Mouse (Mus musculus) ovary, adult 18-20 months (tissue): ENCODE measurements around the gene Pck2.

Experiments
- DNase-seq: peaks from one replicate; pipeline ENCODE4 v3.0.0; 2022; ENCODE audit warnings: low spot score, mixed read lengths

The Pck2 gene

DNA sequence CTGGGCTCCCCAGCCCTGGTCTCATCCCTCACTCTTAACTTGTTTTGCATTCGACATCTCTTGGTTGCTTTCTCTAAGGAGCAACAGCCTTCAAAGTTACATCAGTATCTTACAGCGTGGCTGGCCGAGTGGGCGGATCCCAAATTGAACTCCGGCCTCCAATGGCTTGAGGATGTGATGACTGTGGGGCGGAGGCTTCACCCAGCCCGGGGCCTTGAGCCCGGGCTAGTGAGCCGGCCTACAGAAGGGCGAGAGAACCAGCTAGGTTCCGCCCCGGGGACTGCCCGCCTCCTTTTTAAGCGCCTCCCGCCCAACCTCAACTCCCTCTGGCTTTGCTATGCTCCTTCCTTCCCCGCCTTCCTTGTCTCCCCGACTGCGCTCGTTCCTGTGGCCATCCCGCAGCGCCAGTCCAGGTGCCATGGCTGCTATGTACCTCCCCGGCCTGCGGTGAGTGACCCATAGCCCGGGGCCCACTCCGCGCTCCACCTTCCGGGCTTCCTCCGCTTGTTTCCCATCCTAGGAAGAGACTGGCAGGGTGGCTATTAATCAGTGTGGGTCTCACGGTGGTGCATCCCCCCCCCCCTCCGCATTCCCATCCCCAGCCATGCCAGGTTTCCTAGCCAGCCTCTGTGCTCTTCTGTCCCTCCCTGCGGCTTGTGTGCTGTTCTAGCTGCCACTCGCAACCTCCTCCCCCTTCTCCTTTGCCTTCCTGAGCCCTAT is at the start of gene Pck2:
Gene Pck2 (plus strand): TSS at position 200 of the 720 bp plus-strand sequence.
- DNase-seq: peak; percentile 93

DNA sequence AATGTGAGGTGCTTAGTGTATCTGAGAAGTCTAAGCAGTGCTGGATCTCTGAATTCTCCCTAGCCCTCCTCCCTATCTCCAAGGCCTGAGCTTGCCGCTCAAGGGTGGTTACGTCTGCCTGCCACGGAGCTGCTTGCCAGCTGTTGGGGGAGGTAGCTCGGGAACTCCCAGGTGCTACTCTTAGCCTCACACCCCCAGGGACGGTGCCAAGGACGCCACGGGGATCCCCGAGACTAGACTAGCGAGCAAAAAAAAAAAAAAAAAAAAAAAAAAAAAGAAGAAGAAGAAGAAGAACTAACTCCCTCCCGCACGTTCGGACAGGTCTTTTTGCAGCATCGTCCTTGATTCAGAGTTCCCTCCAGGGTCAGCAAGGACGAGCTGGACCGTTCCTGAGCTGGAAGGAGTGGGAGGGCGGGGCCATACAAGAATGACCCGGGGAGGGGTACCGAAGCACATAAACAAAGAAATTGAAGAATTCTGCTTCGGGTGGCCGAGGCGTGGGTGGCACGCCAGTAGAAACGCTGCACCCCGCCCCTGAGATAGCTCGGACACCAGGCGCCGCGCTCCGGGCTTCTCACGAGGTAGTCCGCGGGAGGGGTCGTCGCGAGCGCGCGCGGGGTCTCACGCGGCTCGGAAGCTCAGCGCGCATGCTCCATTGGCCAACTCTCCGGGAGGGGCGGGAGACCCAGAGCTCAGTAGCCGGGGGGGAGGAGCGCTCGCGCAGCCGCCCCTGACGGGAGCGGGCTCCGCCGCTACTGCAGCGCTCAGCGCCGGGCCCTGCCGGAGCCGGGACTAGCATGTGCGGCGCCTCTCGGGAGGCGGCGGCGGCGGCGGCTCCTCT is 49.5 kb upstream of the Pck2 start, which contains the start of gene Carmil3:
Gene Carmil3 (plus strand): TSS at position 291 of the 841 bp plus-strand sequence.
- peak; percentile 71 for DNase-seq

DNA sequence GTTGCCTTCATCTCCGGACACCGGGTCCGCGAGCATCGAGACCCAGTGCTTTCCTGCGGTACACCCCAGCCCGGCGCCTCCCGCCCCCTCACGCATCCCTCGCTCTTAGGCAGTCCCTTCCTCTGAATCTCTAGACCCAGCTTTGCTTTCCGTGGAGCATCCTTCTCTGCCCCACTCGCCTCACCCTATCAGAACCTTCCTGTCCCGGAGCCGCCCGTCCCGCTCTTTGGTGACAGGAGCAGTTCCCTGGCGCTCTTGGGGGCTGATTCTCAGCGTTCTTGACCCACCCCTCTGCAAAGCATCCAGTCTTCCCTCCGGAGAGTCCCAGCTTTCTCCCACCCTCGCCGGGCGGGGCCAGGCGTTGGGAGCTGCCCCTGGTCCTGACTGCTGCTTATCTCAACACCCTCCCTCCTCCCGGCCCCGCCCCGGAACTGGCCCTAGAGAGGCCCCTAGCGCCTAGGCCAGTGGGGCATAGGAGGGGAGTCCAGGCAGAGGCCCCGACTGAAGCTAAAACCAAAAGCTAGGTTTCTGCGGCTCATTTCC is 48.7 kb upstream of the Pck2 start:
- peak; percentile 66 for DNase-seq

DNA sequence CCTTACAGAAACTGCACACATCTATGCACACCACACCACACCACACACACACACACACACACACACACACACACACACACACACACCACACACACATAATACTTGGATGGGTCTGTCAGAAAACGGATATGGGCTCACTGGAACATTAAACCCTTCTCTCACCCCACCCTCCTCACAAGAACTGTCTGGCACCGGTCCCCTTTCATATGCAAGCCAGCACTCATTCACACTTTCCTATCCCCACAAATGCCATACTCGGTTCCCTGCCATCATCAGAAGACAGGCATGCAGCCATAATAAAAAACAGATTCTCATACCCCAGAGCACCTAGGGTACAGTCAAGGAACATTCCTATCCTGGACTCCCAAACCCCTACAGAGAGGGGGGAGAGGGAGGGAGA is 48.0 kb upstream of the Pck2 start:
- DNase-seq: no peak

DNA sequence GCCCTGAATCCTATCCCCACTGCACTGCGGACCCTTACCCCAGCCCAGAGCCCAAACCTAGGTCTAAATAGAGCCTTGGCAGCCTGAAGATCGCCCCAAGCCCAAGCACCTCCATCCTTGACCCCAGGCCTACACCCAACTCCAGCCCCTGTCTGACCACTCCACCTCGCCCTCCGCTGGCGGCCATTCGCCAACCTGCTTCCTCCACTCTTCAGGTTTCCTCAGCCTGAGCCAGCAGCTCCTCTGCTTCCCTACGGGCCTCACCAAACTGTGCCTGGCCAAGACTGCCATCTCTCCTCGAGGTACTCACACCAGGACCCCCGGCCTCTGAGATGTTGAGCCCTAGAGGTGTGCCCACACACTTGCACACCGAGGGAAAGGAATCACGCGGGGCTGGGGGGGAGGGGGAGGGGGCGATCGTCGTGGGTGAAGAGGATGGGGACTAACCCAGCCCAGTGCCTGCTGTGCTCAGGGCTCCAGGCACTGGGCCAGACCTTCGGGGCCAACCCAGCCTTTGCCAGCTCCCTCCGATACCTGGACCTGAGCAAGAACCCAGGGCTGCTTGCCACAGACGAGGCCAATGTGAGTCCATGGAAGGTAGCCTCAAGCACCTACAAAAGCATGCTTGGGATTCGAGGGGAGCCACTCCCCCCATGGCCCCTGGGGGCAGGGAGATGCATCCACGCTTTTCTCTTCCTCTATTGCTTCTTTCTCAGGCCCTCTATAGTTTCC is 44.4 kb upstream of the Pck2 start:
- no peak for DNase-seq

DNA sequence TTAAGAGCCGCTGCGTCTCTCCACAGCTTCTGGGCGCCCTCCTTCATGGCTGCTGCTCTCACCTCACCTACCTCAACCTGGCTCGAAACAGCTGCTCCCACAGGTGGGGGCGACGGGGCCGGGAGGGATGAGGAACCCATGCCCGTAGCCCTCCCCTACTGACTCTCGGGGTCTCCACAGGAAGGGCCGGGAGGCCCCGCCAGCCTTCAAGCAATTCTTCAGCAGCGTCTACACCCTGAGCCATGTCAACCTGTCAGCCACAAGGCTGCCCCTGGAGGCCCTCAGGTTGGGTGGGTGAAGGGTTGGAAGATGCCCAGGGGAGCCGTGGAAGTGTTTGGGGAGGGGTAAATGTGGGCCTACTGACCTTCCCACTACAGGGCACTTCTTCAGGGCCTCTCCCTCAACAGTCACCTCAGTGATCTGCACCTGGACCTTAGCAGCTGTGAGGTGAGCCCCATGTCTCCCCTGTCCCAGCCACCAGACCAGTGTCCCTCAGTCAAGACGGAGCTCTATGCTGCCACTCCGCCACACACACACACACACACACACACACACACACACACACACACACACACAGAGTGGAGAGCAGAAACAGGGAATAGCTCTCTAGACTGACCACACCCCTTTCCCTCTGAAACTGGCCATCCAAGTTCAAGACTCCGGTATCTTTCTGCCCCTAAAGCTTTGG is 43.2 kb upstream of the Pck2 start:
- no peak for DNase-seq

DNA sequence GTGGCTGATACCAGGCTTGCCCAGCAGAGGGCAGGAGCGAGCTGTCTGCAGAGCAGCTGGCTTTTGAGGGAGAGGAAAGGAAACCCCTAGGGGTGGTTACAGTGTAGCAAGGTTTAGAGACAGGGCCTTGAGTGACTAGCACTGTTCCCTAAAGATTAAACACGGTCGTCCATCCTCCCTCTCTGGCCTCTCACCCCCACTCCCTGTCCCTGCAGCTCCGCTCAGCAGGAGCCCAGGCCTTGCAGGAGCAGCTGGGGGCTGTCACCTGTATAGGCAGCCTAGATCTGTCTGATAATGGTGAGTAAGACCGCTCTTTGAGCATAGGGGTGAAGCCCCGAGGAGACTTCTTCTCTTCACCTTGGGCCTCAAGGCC is 42.6 kb upstream of the Pck2 start:
- DNase-seq: peak; percentile 67

DNA sequence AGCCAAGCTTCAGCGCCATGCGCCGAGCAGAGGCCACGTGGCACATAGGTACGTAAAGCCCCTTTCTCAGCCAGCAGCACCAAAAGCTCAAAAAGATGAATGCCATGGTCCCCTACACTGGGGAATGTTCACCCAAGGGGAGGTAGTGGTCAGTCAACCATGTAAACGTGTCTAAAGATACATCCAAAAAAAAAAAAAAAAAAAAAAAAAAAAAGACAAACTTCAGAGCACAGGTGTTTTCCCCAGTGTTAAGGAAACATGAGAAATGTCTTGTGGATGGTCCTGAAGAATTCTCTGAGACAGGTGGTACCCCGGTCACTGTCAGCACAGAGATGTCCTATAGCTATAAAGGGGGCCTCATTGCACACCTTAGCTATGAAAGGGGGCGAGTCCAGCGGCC is 34.5 kb upstream of the Pck2 start:
- DNase-seq: no peak

DNA sequence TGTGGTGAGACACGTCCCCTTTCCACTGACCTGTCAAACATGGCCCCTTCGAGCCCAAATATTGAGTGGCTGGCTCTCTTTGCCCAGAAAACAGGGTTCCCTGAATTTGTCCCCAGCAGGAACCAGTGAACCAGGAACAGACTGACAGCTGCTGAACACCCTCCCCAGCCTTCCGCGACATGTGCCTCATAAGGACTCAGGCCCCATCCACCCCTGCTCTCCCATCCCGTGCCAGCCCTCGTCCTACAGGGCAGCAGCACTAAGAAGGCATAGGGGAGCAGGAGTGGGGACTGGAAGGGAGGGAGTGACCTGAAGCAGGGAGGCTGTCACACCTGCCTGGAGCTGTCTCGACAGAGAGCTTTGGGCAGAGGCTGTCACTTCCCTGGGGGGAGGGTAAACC is 32.3 kb upstream of the Pck2 start:
- no peak for DNase-seq

DNA sequence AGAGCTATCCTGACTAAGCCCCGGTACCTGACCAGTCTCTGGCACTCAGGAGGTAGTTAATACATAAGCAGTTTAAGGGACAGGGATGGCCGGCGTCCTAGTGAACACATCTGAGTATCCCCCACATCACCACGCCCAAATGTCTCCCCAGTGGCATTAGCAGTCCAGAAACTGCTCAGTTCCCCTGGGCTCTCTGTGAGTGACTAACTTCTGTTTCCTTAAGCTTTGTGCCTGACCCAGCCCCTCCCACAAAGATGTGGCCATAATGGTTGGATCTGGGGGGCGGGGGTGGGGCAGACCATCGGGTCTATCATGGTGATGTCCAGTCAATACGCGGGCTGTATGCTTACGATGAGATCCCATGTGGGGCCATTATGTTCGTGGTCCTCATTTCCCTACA is 30.5 kb upstream of the Pck2 start:
- DNase-seq: no peak

DNA sequence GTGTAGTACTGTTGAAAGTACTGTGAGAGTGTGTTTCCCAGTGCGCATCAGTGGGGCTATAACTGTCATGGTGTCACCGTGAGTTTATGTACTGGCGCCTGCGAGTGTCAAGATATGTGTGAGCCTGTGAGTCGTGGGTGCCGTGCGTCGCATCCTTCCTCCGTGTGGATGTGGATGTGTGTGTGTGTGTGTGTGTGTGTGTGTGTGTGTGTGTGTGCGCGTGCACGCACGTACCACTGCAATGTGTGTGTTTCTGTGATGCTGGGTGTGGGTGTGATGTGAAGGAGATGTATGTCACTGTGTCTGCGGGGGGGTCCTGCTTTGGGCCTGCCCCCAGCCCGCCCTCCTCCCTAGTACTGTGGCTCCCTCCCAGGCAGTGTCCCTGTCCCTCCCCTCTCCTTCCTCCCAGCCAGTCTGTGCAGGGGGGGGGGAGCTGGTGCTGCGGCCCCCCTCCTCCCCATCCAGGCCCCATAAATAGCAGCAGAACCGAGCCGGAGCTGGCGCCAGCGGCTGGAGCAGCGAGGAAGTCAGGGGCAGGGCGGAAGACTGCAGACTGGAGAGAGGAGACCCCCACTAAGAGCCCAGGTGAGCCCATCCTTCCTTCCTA is 29.8 kb upstream of the Pck2 start, which contains the start of gene Cpne6:
Gene Cpne6 (plus strand): TSS at position 321 of the 607 bp plus-strand sequence.
- DNase-seq: no peak

DNA sequence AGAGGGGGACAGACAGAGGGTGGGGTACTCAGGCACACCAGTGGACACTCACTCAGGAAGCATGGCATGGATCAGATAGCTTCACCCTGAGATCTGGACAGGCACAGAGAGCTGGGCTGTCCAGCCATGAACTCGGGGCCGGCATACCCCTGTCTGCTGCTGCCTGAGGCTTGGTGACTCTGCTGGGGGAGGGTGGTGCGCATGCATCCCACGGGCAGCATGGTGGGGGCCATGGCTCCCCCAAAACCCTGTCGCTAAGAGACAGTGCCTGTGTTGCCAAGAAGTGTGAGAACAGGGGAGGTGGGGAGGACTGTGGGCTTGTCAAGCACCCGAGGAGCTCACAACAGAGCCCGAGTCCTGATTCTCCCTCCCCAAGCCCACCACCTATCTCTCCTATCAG is 29.0 kb upstream of the Pck2 start:
- DNase-seq: no peak

DNA sequence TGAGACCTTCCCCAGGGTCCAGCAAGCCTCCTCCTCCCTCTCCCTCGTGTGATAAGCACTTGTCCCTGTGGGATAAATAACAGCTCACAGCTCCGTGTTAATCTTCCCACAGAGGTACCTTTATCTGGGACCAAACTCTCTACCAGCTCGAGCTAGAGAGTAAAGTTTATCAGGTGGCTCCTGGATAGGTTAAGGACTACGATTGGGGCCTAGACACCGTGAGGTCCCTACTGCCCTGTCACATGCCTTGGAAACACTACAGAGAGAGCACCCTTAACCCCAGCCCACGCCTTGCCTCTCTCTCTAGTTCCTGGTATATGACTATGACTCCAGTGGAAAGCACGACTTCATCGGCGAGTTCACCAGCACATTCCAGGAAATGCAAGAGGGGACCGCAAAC is 26.1 kb upstream of the Pck2 start:
- DNase-seq: no peak

DNA sequence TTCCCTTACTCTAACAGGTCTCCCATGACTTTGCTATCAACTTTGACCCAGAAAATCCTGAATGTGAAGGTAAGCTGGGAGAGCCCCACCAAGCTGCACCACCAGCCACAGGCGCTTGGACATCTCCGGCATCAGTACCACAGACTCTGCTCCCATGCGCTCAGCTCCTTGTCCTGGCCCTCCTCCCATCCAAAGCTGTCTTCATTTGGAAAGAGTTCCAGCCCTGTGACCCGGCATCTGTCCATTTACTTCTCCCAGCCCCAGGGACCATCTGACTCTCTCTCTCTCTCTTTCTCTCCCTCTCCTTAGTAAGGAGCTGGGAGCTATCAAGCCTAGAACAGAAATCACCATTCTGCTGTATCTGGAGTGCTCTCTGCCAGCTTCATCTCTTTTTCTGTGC is 24.2 kb upstream of the Pck2 start:
- no peak for DNase-seq

DNA sequence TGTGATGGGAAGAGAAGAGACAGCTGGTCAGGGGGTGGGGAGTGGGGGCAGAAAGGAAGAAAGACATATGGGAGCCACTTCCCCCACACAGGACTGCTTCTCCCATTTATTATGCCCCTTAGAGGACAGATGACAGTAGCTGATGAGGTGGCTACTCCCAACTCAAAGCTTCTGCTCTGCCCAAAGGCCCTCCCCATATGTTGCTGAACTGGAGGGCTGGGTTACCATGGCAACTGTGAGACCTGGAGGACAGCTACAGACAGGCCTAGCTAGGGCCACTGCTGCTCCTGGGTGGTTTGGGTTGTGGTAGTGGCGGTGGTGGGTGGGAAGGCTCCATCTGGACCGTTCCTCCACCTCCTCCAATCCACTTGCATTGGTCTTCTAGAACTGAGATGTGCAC is 21.2 kb upstream of the Pck2 start:
- no peak for DNase-seq

DNA sequence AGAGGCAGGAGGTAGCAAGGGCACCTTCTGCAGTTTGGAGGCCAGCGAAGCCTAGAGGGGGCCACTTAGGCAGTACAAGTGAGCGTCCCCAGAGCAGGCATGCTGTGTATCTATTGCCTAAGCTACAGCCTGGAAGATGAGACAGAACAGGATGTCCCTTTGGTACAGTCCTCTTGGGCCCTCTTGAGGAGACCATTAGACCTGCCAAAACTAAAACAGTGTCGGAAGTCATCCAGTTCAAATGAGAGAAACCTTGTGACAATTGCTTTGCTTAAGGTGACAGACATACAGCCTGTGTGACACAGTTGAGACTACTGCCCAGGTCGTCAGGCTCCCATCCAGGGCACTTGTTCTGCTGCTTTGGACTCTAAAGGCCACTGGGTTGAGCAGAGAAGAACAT is 20.5 kb upstream of the Pck2 start:
- no peak for DNase-seq

DNA sequence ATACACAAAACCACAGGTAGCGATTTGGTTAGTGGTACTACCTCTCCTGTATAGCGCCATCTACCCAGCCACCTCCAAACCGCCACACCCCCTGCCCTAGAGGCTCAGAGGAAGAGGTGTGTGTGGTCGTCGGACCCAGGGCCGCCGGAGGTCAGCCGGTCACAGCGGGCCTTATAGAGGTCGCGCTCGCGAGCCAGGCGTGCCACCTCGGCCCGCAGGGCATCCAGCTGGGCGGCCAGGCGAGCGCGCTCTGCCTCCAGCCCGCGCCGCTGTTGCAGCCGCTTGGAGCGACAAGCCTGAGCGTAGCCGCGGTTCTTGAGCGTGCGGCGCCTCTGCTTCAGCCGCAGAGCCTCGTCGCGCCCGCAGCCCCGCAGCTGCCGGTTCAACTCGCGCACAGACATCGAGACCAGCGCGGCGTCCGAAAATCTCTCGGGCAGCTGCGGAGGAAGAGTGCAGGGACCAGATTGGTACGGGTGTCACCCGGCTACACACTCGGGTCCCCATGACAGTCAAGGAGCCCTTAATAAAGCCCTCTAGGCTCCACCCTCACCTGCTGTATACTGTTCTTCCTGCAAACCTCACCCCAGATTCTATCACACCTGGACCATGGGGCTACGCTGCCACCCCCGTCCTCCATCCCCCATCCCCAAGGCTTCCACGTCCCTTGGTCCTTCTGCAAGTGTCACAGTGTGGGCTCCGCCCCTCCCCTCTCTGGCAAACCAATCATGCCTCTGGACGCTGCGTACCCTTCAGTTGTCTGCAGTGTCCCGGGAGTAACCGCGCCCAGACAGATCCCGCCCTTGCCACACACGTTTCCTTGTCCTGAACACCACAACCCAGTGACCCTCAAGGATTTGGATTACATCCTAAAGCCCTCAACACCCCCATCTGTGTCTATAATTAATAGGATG is 19.4 kb upstream of the Pck2 start:
- DNase-seq: no peak

DNA sequence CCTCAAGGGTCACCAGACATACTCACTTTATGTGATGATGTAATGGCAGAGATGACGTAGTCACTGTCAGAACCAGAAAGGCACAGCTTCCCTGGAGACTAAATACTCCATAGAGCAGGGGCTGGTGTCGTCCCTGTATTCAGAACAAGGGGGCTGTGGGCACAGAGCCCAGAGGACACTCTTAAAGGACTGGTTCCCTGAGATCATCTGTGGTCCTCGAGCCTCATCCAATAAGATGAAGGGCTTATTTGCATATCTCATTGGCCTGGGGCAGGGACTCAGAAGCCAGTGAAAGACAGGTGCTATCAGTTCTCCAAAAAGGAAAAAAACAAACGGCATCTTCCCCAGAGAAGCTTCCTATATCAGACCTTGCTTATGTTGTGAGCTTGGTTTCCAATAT is 16.0 kb upstream of the Pck2 start:
- no peak for DNase-seq

DNA sequence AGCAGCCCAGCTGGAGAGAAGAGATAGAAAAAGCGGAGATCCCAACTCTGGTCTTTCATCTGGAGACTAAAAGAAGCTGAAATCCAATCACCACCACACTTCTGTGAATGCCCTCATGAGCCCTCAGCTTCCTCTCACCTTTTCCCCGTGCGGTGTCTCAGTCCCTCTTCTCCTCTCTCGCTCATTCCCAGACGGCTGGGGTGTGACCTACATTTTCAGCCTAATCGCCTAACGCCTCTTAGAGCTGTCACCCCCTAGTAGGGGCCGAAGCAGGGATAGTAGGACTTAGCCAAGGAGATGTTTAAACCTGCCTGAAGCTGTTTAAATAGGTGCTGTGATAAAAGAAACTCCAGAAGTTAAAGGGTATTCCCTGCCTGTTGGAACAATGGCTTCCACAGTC is 15.3 kb upstream of the Pck2 start, which contains the start of gene Nrl:
Gene Nrl (minus strand): TSS at position 197 of the 400 bp plus-strand sequence.
- no peak for DNase-seq

DNA sequence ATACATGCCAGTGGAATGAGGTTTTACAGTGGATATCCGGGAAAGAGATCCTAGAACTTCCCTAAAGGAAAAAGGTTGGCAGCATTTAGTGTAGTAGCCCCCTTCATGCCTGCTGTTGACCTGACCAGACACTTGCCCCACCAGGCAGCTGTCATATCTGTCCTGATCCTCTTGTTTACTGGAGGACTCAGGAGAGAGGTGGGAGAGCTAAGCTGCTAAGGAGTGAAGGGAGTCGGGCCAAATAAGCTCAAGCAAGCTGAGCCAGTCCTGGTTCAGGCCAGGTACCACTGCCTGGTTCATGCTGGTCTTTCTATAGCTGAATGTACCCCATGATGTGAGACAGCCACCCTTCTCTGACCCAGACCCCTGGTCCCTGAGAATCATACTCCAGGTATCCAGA is 13.4 kb upstream of the Pck2 start:
- DNase-seq: no peak
